Mouse (Mus musculus) CH12.LX (cell line): ENCODE measurements around the gene Pmf1. TPM values are rescaled to one million over a fixed set of nuclear protein-coding genes. Genes with fewer than 3 reads are reported as not detected.

Source experiments
- DNase-seq: peaks from one replicate; pipeline ENCODE4 v3.0.0-alpha.2; 2013; ENCODE audit errors: extremely low read depth
- H3K27ac ChIP-seq: 2 replicates; pipeline ENCODE4 v1.5.1; 2012; ENCODE audit warnings: low read depth, mild to moderate bottlenecking, control low read depth, moderate library complexity; ENCODE audit not compliant: insufficient read depth
- H3K27me3 ChIP-seq: replicated peaks from 2 replicates; pipeline ENCODE3; 2012; ENCODE audit warnings: inconsistent platforms
- H3K36me3 ChIP-seq, 2 experiments: replicated peaks in 1 of 2; 2 replicates each; pipeline versions ENCODE3 to v1.6.1; 2012; ENCODE audit warnings: inconsistent platforms in 1 of 2, low read length in 1 of 2, mild to moderate bottlenecking in 1 of 2, mixed read lengths in 1 of 2, moderate library complexity in 1 of 2; ENCODE audit not compliant: control insufficient read depth in 1 of 2, insufficient read depth in 1 of 2
- H3K4me1 ChIP-seq, 2 experiments: 2 replicates each; pipeline ENCODE4 v1.6.1; 2012; ENCODE audit warnings: inconsistent platforms in 1 of 2, moderate library complexity in 1 of 2; ENCODE audit not compliant: insufficient read depth in 2 of 2, control insufficient read depth in 1 of 2
- H3K4me2 ChIP-seq: 2 replicates; pipeline ENCODE4 v1.6.1; 2012; ENCODE audit warnings: low read depth, mild to moderate bottlenecking, control low read depth; ENCODE audit not compliant: poor library complexity, insufficient read depth, severe bottlenecking
- H3K4me3 ChIP-seq, 3 experiments: fragments of 150-350 bp in 1 of 3; sonication (generic) in 1 of 3; replicated peaks in 1 of 3; 2 replicates each; pipeline versions ENCODE3 to v1.5.1; 2011 to 2012; ENCODE audit warnings: low read depth in 2 of 3, low read length in 2 of 3, mild to moderate bottlenecking in 2 of 3, moderate library complexity in 2 of 3, control low read depth in 1 of 3, improper control_type of control experiment in 1 of 3, inconsistent platforms in 1 of 3, mixed read lengths in 1 of 3; ENCODE audit not compliant: poor library complexity in 1 of 3
- H3K79me2 ChIP-seq: replicated peaks from 2 replicates; pipeline ENCODE4 v1.6.1; 2012; ENCODE audit warnings: mild to moderate bottlenecking, moderate library complexity; ENCODE audit not compliant: control insufficient read depth, poor library complexity, insufficient read depth, severe bottlenecking; ENCODE audit errors: extremely low read depth
- H3K9ac ChIP-seq: 2 replicates; pipeline ENCODE4 v1.6.1; 2012; ENCODE audit warnings: low read depth, mild to moderate bottlenecking, control low read depth, moderate library complexity; ENCODE audit not compliant: insufficient read depth
- H3K9me3 ChIP-seq: replicated peaks from 2 replicates; pipeline ENCODE3; 2012; ENCODE audit warnings: low read length, inconsistent platforms, mixed read lengths
- BHLHE40 ChIP-seq: IDR thresholded peaks from 2 replicates; pipeline ENCODE4 v1.6.1; 2011; ENCODE audit warnings: mild to moderate bottlenecking, low read depth, low read length, improper control_type of control experiment
- CHD1 ChIP-seq: IDR thresholded peaks from 2 replicates; pipeline ENCODE4 v1.6.1; 2012; ENCODE audit warnings: low read depth, low read length, improper control_type of control experiment, inconsistent platforms
- E2F4 ChIP-seq: IDR thresholded peaks from 2 replicates; pipeline ENCODE4 v1.6.1; 2011; ENCODE audit warnings: low read depth, low read length, improper control_type of control experiment; ENCODE audit not compliant: insufficient replicate concordance
- ETS1 ChIP-seq: conservative IDR thresholded peaks from 2 replicates; pipeline ENCODE4 v1.6.1; 2012; ENCODE audit warnings: low read depth, mild to moderate bottlenecking, inconsistent platforms, low read length, improper control_type of control experiment, moderate library complexity
- GABPA ChIP-seq: IDR thresholded peaks from 2 replicates; pipeline ENCODE4 v1.6.1; 2012; ENCODE audit warnings: low read depth, low read length, improper control_type of control experiment, inconsistent platforms; ENCODE audit not compliant: insufficient replicate concordance
- HCFC1 ChIP-seq: IDR thresholded peaks from 2 replicates; pipeline ENCODE4 v1.6.1; 2012; ENCODE audit warnings: low read depth, mild to moderate bottlenecking, inconsistent platforms, low read length, improper control_type of control experiment
- JUN ChIP-seq: IDR thresholded peaks from 2 replicates; pipeline ENCODE4 v1.6.1; 2011; ENCODE audit warnings: low read depth, mild to moderate bottlenecking, low read length, improper control_type of control experiment, moderate library complexity; ENCODE audit not compliant: insufficient read depth
- JUND ChIP-seq: conservative IDR thresholded peaks from 2 replicates; pipeline ENCODE4 v1.6.1; 2011; ENCODE audit warnings: low read depth, low read length, improper control_type of control experiment
- KAT2A ChIP-seq: IDR thresholded peaks from 2 replicates; pipeline ENCODE4 v1.6.1; 2012; ENCODE audit warnings: low read length, improper control_type of control experiment, inconsistent platforms; ENCODE audit not compliant: insufficient replicate concordance
- MAX ChIP-seq: IDR thresholded peaks from 2 replicates; pipeline ENCODE4 v1.6.1; 2011; ENCODE audit warnings: low read length, improper control_type of control experiment
- MAZ ChIP-seq: IDR thresholded peaks from 2 replicates; pipeline ENCODE4 v1.6.1; 2012; ENCODE audit warnings: low read depth, mild to moderate bottlenecking, inconsistent platforms, low read length, improper control_type of control experiment, moderate library complexity
- MEF2A ChIP-seq: IDR thresholded peaks from 2 replicates; pipeline ENCODE4 v1.6.1; 2014; ENCODE audit warnings: low read depth, mild to moderate bottlenecking, inconsistent platforms, low read length, improper control_type of control experiment, borderline replicate concordance
- MXI1 ChIP-seq: IDR thresholded peaks from 2 replicates; pipeline ENCODE4 v1.6.1; 2011; ENCODE audit warnings: mild to moderate bottlenecking, low read depth, low read length, improper control_type of control experiment
- NELFE ChIP-seq: IDR thresholded peaks from 2 replicates; pipeline ENCODE4 v1.6.1; 2011; ENCODE audit warnings: low read depth, low read length, improper control_type of control experiment
- PAX5 ChIP-seq: IDR thresholded peaks from 2 replicates; pipeline ENCODE4 v1.6.1; 2012; ENCODE audit warnings: low read length, inconsistent platforms, mixed read lengths
- POLR2A ChIP-seq: IDR thresholded peaks from 2 replicates; pipeline ENCODE4 v1.6.1; 2011; ENCODE audit warnings: low read depth, mild to moderate bottlenecking, improper control_type of control experiment, low read length
- POLR2AphosphoS2 ChIP-seq: IDR thresholded peaks from 2 replicates; pipeline ENCODE4 v1.6.1; 2011; ENCODE audit warnings: low read depth, low read length, improper control_type of control experiment
- RCOR1 ChIP-seq: conservative IDR thresholded peaks from 2 replicates; pipeline ENCODE4 v1.6.1; 2012; ENCODE audit warnings: low read depth, mild to moderate bottlenecking, inconsistent platforms, low read length, improper control_type of control experiment
- TBP ChIP-seq: conservative IDR thresholded peaks from 2 replicates; pipeline ENCODE4 v1.6.1; 2011; ENCODE audit warnings: low read depth, low read length, improper control_type of control experiment
- TCF12 ChIP-seq: IDR thresholded peaks from 2 replicates; pipeline ENCODE4 v1.6.1; 2014; ENCODE audit warnings: low read depth, mild to moderate bottlenecking, inconsistent platforms, low read length, improper control_type of control experiment
- UBTF ChIP-seq: IDR thresholded peaks from 2 replicates; pipeline ENCODE4 v1.6.1; 2012; ENCODE audit warnings: low read depth, mild to moderate bottlenecking, inconsistent platforms, low read length, improper control_type of control experiment, moderate library complexity
- USF1 ChIP-seq: IDR thresholded peaks from 2 replicates; pipeline ENCODE4 v1.6.1; 2014; ENCODE audit warnings: low read depth, mild to moderate bottlenecking, inconsistent platforms, low read length, improper control_type of control experiment
- USF2 ChIP-seq: conservative IDR thresholded peaks from 2 replicates; pipeline ENCODE4 v1.6.1; 2011; ENCODE audit warnings: low read depth, low read length, improper control_type of control experiment
- ZC3H11A ChIP-seq: IDR thresholded peaks from 2 replicates; pipeline ENCODE4 v1.6.1; 2012; ENCODE audit warnings: low read depth, mild to moderate bottlenecking, inconsistent platforms, low read length, improper control_type of control experiment
- ZKSCAN1 ChIP-seq: IDR thresholded peaks from 2 replicates; pipeline ENCODE4 v1.6.1; 2012; ENCODE audit warnings: low read depth, inconsistent platforms, low read length, improper control_type of control experiment, borderline replicate concordance
- ZNF384 ChIP-seq: IDR thresholded peaks from 2 replicates; pipeline ENCODE4 v1.6.1; 2012; ENCODE audit warnings: low read depth, low read length, improper control_type of control experiment, inconsistent platforms
- dilution Hi-C: fragments of 300-500 bp; cut with MboI; formaldehyde crosslinking; loops from 2 replicates; pipeline ENCODE4 v1.14.3; 2020; ENCODE audit warnings: low sequenced_read_pairs; ENCODE audit not compliant: extremely low pct_unique_long_range_greater_than_20kb, extremely low pct_ligation_motif_present
- in situ Hi-C: fragments of 300-500 bp; cut with MboI; formaldehyde crosslinking; loops from 3 replicates; pipeline ENCODE4 v1.14.3; 2019; ENCODE audit warnings: low sequenced_read_pairs, low pct_ligation_motif_present, low pct_unique_long_range_greater_than_20kb, mixed read lengths
- polyA plus RNA-seq: library from polyadenylated mRNA; unstranded; fragments of >175 nt; gene quantifications from 2 replicates; pipeline ENCODE4 v1.2.1, GENCODE M21; 2012; ENCODE audit warnings: low read depth; ENCODE audit not compliant: insufficient read length
- total RNA-seq, 2 experiments: library from RNA; depleted of rRNA; stranded (reverse); fragments of 300-350 nt in 1 of 2; fragments of >200 nt in 1 of 2; gene quantifications; 2 replicates each; pipeline ENCODE4 v1.2.3; 2012 to 2014

Pmf1 gene
- total and polyA plus RNA-seq, 3 experiments, result 99.9 to 144 (median 104) TPM

- Histone ChIP-seq H3K4me2 (no peak overlapping the region), H3K27me3 (no peaks in the 10 kb centered on the region), H3K9me3 (no peaks in the 10 kb centered on the region), H3K79me2 (no peaks in the 10 kb centered on the region), H3K27ac (no peak overlapping the region), H3K4me3 (no peak overlapping the region), H3K9ac (no peak overlapping the region), H3K36me3 (peaks cover 74 to 98% of the 10 kb centered on the region in 2 experiments), H3K4me1 (no peaks in the 10 kb centered on the region)
- in situ Hi-C loops, result no loop called here
- dilution Hi-C loops, result no loop called here
- no peak for DNase-seq
- no peak for TF ChIP-seq POLR2AphosphoS2
- TF ChIP-seq E2F4, result no peak
- no peak for TF ChIP-seq ZC3H11A
- no peak for TF ChIP-seq ZNF384
- no peak for TF ChIP-seq USF1
- TF ChIP-seq USF2, result no peak
- TF ChIP-seq NELFE, result no peak
- no peak for TF ChIP-seq CHD1
- no peak for TF ChIP-seq POLR2A
- TF ChIP-seq ZKSCAN1, result no peak
- TF ChIP-seq TCF12, result no peak
- TF ChIP-seq ETS1, result no peak
- TF ChIP-seq MXI1, result no peak
- TF ChIP-seq MEF2A, result no peak
- TF ChIP-seq UBTF, result no peak
- TF ChIP-seq MAZ, result no peak
- TF ChIP-seq HCFC1, result no peak
- no peak for TF ChIP-seq JUN
- TF ChIP-seq JUND, result no peak
- TF ChIP-seq BHLHE40, result no peak
Observed at GRCm38 (mm10) chr3:88359989-88360388, 50.1 kb downstream of the Pmf1 start.

GRCm38 (mm10) chr3:88359584-88359983 is 50.5 kb downstream of the Pmf1 start:
- DNase-seq, result no peak
- H3K27ac ChIP-seq, result no peak overlapping the region
- H3K4me2 ChIP-seq, result no peak overlapping the region
- H3K27me3 ChIP-seq, result no peaks in the 10 kb centered on the region
- H3K36me3 ChIP-seq, result peaks cover 77 to 99% of the 10 kb centered on the region in 2 experiments
- TF ChIP-seq GABPA (no peak), MAX (no peak), JUN (no peak), MXI1 (no peak), POLR2AphosphoS2 (no peak), TBP (no peak), KAT2A (no peak), MEF2A (no peak), PAX5 (no peak), E2F4 (no peak), ZNF384 (no peak), RCOR1 (no peak)
- no peaks in the 10 kb centered on the region for H3K9me3 ChIP-seq
- no peak overlapping the region for H3K9ac ChIP-seq
- dilution Hi-C loops, result no loop called here
- H3K4me1 ChIP-seq, result no peaks in the 10 kb centered on the region
- H3K4me3 ChIP-seq, result no peak overlapping the region
- no peaks in the 10 kb centered on the region for H3K79me2 ChIP-seq
- in situ Hi-C loops, result no loop called here
